Mouse (Mus musculus) lung, postnatal 0 days (tissue): ENCODE data around the gene Acaa1b. TPM values are rescaled to one million over a fixed set of nuclear protein-coding genes. Genes with fewer than 3 reads are reported as not detected.

ENCODE experiments used
- ATAC-seq: fragments of 200-750 bp; cut with Nextera tagmentation; 2 replicates; pipeline ENCODE4 v1.8.0; 2017; ENCODE audit warnings: moderate library complexity
- DNase-seq: peaks from one replicate; pipeline ENCODE4 v3.0.0-alpha.2; 2016; ENCODE audit warnings: low spot score
- H3K27ac ChIP-seq: fragments of 300-500 bp; sonication (generic); 2 replicates; pipeline ENCODE4 v1.5.1; 2014; ENCODE audit warnings: antibody characterized with exemption, mild to moderate bottlenecking, low read length, mixed read lengths
- H3K27me3 ChIP-seq: fragments of 300-500 bp; sonication (generic); replicated peaks from 2 replicates; pipeline ENCODE4 v1.6.1; 2014; ENCODE audit warnings: low read length, mixed read lengths; ENCODE audit not compliant: insufficient read depth
- H3K36me3 ChIP-seq: fragments of 300-500 bp; sonication (generic); 2 replicates; pipeline ENCODE4 v1.6.1; 2014; ENCODE audit warnings: low read length, mixed read lengths; ENCODE audit not compliant: insufficient read depth
- H3K4me1 ChIP-seq: fragments of 300-500 bp; sonication (generic); 2 replicates; pipeline ENCODE4 v1.6.1; 2014; ENCODE audit warnings: antibody characterized with exemption, low read depth, low read length, mixed read lengths; ENCODE audit not compliant: insufficient read depth
- H3K4me2 ChIP-seq: fragments of 300-500 bp; sonication (generic); replicated peaks from 2 replicates; pipeline ENCODE4 v1.6.1; 2014; ENCODE audit warnings: low read depth, mild to moderate bottlenecking, low read length, moderate library complexity, mixed read lengths
- H3K4me3 ChIP-seq: fragments of 300-500 bp; sonication (generic); 2 replicates; pipeline ENCODE4 v1.5.1; 2014; ENCODE audit warnings: low read depth, low read length
- H3K9ac ChIP-seq: fragments of 300-500 bp; sonication (generic); replicated peaks from 2 replicates; pipeline ENCODE4 v1.6.1; 2014; ENCODE audit warnings: low read depth, mild to moderate bottlenecking
- H3K9me3 ChIP-seq: fragments of 300-500 bp; sonication (generic); 2 replicates; pipeline ENCODE4 v1.6.1; 2016; ENCODE audit warnings: low read length, mixed read lengths
- CTCF ChIP-seq: IDR thresholded peaks from 2 replicates; pipeline ENCODE4 v1.5.1; 2016; ENCODE audit warnings: antibody characterized with exemption, mild to moderate bottlenecking
- EP300 ChIP-seq: IDR thresholded peaks from 2 replicates; pipeline ENCODE4 v1.6.1; 2016; ENCODE audit warnings: antibody characterized with exemption, mild to moderate bottlenecking, control low read depth
- WGBS: fragments of 180-500 bp; shearing (Covaris S2); extraction: QIAGEN DNeasy Blood & Tissue Kit; methylation state at CpG from one replicate; pipeline ENCODE4 v1.1.7; 2014; 5-methylcytosine and 5-hydroxymethylcytosine counted together
- polyA plus RNA-seq: library from polyadenylated mRNA; unstranded; fragments of >200 nt; fragmentation: Nextera tagmentation; extraction: Ambion mirVana; gene quantifications from 2 replicates; pipeline ENCODE4 v1.2.1, GENCODE M21; 2015

Gene Acaa1b
- polyA plus RNA-seq: 5.8 and 7.0 TPM in 2 replicates

DNA sequence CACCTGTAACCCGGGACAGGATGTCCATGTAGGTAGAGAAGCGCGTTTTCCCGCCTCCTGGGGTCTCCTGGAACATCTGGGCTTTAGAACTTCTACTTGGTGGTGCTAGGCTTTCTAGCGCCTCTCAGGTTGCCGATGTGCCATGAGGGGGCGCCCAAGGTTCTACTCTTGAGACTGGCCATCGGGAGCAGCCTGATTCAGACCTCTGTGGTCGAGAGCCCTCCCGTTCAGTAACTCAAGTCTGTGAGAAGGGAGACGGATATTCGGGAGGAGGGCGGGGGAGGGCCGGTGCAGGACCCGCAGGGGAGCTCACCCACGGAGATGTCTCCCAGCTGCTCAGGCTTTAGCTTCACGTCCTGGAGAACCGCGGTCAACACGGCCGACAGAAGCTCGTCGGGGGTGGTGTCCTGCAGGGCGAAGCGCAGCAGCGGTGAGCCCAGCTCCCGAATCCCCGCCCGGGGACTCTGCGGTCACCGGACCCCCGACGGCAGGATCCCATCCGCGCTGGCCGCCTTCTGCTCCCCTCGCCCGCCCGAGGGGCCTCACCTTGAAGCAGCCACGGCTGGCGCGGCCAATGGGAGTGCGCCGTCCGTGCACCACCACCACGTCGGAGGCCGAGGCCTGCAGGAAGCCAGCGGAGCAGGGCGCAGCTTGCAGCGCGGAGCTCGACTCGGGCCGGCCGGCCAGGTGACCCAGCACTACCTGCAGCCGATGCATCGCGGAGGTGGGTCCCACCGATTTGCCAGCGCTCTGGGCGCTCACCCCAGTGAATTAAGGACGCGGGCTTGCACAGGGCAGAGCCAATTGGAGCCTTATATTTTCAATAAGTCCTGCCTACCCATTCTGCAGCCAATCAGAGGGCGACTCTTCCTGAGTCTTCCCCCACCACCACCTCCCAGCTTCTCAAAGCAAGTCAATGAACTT is at the start of gene Acaa1b:
Gene Acaa1b (minus strand): TSS at position 816 of the 924 bp plus-strand sequence.
- DNase-seq (peak; percentile 90), ATAC-seq (peak; percentile 85)
- TF ChIP-seq CTCF (peak; percentile 80), EP300 (no peak)
- Histone ChIP-seq H3K4me2 (peak within 1 kb of the TSS; percentile 50), H3K9ac (no peak within 1 kb of the TSS), H3K9me3 (no peaks in the 10 kb centered on the region), H3K36me3 (no peaks in the 10 kb centered on the region), H3K27ac (no peak within 1 kb of the TSS), H3K27me3 (no peaks in the 10 kb centered on the region; the same call in 1 of the 2 replicates), H3K4me3 (peak within 1 kb of the TSS; percentile 25; the same call in 1 of the 2 replicates), H3K4me1 (no peaks in the 10 kb centered on the region)
- 1% methylated on average over 58 of the region's 65 CpGs for WGBS

DNA sequence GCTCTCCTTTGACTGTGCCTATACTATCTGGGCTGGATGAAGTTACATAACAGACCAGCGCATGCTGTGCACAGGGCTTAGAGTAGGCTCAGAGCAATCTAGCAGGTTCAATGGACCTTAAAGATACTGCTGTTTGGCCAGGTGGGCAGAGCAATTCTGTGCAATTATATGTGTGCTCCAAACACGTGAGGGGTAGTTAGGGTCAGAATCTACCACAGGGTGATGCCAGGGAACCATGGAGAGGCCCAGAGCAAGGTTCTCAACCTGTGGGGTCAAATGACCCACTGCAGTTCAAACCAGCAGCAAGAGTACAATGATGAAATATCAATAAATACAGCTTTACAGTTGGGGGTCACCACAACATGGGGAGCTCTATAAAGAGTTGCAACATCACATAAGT is 49.8 kb upstream of the Acaa1b start:
- Histone ChIP-seq H3K4me3 (no peak overlapping the region), H3K9ac (no peak overlapping the region), H3K27ac (no peak overlapping the region), H3K9me3 (no peaks in the 10 kb centered on the region), H3K4me1 (no peaks in the 10 kb centered on the region), H3K27me3 (no peaks in the 10 kb centered on the region), H3K4me2 (no peak overlapping the region), H3K36me3 (no peaks in the 10 kb centered on the region)
- 68% methylated on average over 2 of the region's 2 CpGs for WGBS
- no peak for DNase-seq
- ATAC-seq: no peak
- TF ChIP-seq EP300 (no peak), CTCF (no peak)

DNA sequence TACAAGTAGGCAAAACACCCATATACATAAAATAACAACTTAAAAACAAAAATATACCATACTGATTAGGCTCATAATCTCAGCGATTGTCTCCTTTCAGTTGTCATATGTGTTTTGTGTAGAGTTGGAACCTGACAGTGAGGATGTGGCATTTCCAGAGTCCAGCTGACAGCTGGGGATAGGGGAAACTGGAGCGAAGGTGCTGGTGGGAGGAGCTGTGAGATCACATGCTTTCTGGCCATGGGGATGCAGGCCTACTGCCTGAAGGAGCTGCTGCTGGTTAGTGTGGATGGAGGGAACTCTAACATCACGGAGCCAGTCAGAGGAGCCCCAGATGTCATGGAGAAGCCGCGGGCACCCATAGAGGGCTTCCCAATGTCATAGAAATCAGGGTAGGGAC is 48.9 kb upstream of the Acaa1b start:
- TF ChIP-seq EP300 (no peak), CTCF (no peak)
- H3K36me3 ChIP-seq: no peaks in the 10 kb centered on the region
- no peak overlapping the region for H3K27ac ChIP-seq
- WGBS: 89% methylated on average over 5 of the region's 5 CpGs
- no peak overlapping the region for H3K4me3 ChIP-seq
- no peak overlapping the region for H3K9ac ChIP-seq
- no peaks in the 10 kb centered on the region for H3K4me1 ChIP-seq
- H3K27me3 ChIP-seq: no peaks in the 10 kb centered on the region
- ATAC-seq: no peak
- no peaks in the 10 kb centered on the region for H3K9me3 ChIP-seq
- DNase-seq: no peak
- H3K4me2 ChIP-seq: no peak overlapping the region

- H3K9me3 ChIP-seq: no peaks in the 10 kb centered on the region
- no peaks in the 10 kb centered on the region for H3K4me1 ChIP-seq
- DNase-seq: no peak
- H3K27ac ChIP-seq: no peak overlapping the region
- WGBS: 94% methylated on average over 9 of the region's 9 CpGs
- ATAC-seq: no peak
- H3K27me3 ChIP-seq: no peaks in the 10 kb centered on the region
- H3K9ac ChIP-seq: no peak overlapping the region
- TF ChIP-seq CTCF: no peak
- no peak for TF ChIP-seq EP300
- H3K36me3 ChIP-seq: no peaks in the 10 kb centered on the region
- H3K4me2 ChIP-seq: no peak overlapping the region
- H3K4me3 ChIP-seq: no peak overlapping the region
Observed at GRCm38 (mm10) chr9:119203617-119204016, 46.7 kb upstream of the Acaa1b start.

DNA sequence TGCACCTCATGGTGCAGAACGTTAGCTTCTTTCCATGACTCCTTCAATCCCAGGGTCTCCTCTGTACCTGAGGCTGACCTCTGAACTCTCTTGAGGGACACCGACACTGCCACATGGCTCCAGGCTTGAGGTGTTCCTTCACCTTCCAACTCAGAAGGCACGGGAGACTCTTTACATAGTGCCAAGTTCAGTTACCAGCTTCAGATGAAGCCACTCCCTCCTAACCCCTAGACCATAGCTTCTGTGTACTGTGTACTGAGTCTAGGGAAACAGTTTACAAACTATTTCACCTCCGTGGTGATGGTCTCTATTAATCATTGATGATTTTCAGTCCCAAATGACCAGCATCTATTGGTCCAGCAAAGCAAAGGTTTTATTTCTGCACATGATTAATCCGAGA is 44.8 kb upstream of the Acaa1b start:
- 86% methylated on average over 5 of the region's 5 CpGs for WGBS
- Histone ChIP-seq H3K4me1 (no peaks in the 10 kb centered on the region), H3K27me3 (no peaks in the 10 kb centered on the region), H3K9me3 (no peaks in the 10 kb centered on the region), H3K9ac (no peak overlapping the region), H3K27ac (no peak overlapping the region), H3K36me3 (no peaks in the 10 kb centered on the region), H3K4me2 (no peak overlapping the region), H3K4me3 (no peak overlapping the region)
- ATAC-seq: no peak
- DNase-seq: no peak
- TF ChIP-seq CTCF: no peak
- TF ChIP-seq EP300: no peak

- H3K4me3 ChIP-seq: no peak overlapping the region
- no peaks in the 10 kb centered on the region for H3K9me3 ChIP-seq
- no peak overlapping the region for H3K9ac ChIP-seq
- DNase-seq: peak; percentile 23
- no peaks in the 10 kb centered on the region for H3K36me3 ChIP-seq
- peak; percentile 25; the same call in 1 of the 2 replicates for ATAC-seq
- H3K4me2 ChIP-seq: no peak overlapping the region
- TF ChIP-seq EP300 (no peak), CTCF (no peak)
- H3K27ac ChIP-seq: no peak overlapping the region
- no peaks in the 10 kb centered on the region for H3K4me1 ChIP-seq
- H3K27me3 ChIP-seq: no peaks in the 10 kb centered on the region
- 45% methylated on average over 10 of the region's 10 CpGs for WGBS
Observed at GRCm38 (mm10) chr9:119199151-119199861, 42.4 kb upstream of the Acaa1b start.
